29 mouse cellular contexts compared by ENCODE assay signal in the genomic region with DNA sequence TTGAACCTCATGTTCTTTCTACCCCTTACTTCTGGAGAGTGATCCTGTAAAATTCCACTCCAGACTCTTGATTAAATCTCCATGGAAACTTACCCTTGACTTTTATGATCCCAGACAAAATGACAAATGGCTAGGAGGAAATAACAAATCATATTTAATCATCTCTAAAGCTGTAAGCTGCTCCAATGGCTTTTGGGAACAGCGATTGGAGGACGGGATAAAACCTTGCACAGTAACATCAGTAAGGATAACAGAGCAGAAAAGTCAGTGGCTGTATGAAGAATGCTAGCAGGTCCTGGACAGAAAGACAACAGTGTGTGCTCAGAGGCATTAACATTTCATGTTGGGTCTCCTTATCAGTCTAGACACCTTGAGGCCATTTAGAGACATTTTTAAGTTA. TPM values are rescaled to one million over a fixed set of nuclear protein-coding genes. Genes with fewer than 3 reads are reported as not detected.
DNase-seq lines count a peak whose midpoint lies in the region; ATAC-seq and TF ChIP-seq lines count a peak whose summit lies in the region.
"Had no signal": no experiment of that assay in that cellular context is flagged by ENCODE, and none has a peak within 500 bp of the region (broad histone marks: within the 10 kb centered on the region; RNA-seq: fewer than 3 reads in every experiment).

No protein-coding gene starts in this region.

- H3K4me2 ChIP-seq in kidney, embryonic 15.5 days: no peak overlapping the region
- no peak overlapping the region for H3K4me2 ChIP-seq in intestine, postnatal 0 days (replicated peaks; ENCODE audit: low read depth)
- H3K4me2 ChIP-seq: heart, embryonic 13.5 days; hindbrain, embryonic 12.5 days; limb, embryonic 13.5 days; liver, embryonic 12.5 days; midbrain, embryonic 11.5 days; neural tube, embryonic 15.5 days had no signal

- no peaks in the 10 kb centered on the region for H3K27me3 ChIP-seq in kidney, embryonic 15.5 days
- H3K27me3 ChIP-seq in intestine, postnatal 0 days (replicated peaks; ENCODE audit: control insufficient read depth, insufficient read depth, low read length): no peaks in the 10 kb centered on the region
- H3K27me3 ChIP-seq: heart, embryonic 13.5 days; hindbrain, embryonic 12.5 days; limb, embryonic 13.5 days; liver, embryonic 12.5 days; neural tube, embryonic 15.5 days had no signal

- 0 out of 2 replicates have a peak, but pooled peaks cover 3% of the 10 kb centered on the region for H3K4me1 ChIP-seq in kidney, embryonic 15.5 days
- H3K4me1 ChIP-seq in intestine, postnatal 0 days (replicated peaks; ENCODE audit: control insufficient read depth, insufficient read depth, low read length): no peaks in the 10 kb centered on the region
- H3K4me1 ChIP-seq: embryonic facial prominence, embryonic 10.5 days; heart, embryonic 13.5 days; hindbrain, embryonic 12.5 days; limb, embryonic 13.5 days; liver, embryonic 12.5 days; neural tube, embryonic 15.5 days had no signal

- no peak overlapping the region for H3K9ac ChIP-seq in kidney, embryonic 15.5 days
- no peak overlapping the region for H3K9ac ChIP-seq in intestine, postnatal 0 days (ENCODE audit: low read depth, low read length)
- H3K9ac ChIP-seq: heart, embryonic 13.5 days; hindbrain, embryonic 12.5 days; limb, embryonic 13.5 days; liver, embryonic 12.5 days; neural tube, embryonic 15.5 days had no signal

- TF ChIP-seq CTCF in intestine, postnatal 0 days (IDR thresholded peaks at IDR 0.05; ENCODE audit: low read depth): no peak

- peak; percentile 58; the same call in 1 of the 2 replicates for ATAC-seq in kidney, embryonic 15.5 days (replicated peaks; ENCODE audit: low FRiP score)
- ATAC-seq in intestine, postnatal 0 days: no peak
- ATAC-seq: forebrain, embryonic 16.5 days; liver, embryonic 12.5 days had no signal

- no peak overlapping the region for H3K4me3 ChIP-seq in kidney, embryonic 15.5 days (replicated peaks)
- H3K4me3 ChIP-seq in intestine, postnatal 0 days (ENCODE audit: low read depth, low read length): no peak overlapping the region
- H3K4me3 ChIP-seq: embryonic facial prominence, embryonic 10.5 days; heart, embryonic 13.5 days; hindbrain, embryonic 12.5 days; limb, embryonic 13.5 days; liver, embryonic 12.5 days; neural tube, embryonic 15.5 days had no signal

- peak; percentile 55 to 87 for DNase-seq in adrenal gland, adult (ENCODE audit: inconsistent age in 2 of 2, low spot score in 1 of 2)
- no peak for DNase-seq in adrenal gland, postnatal 25 days
- DNase-seq in forelimb bud, embryonic 11.5 days (ENCODE audit: low read depth, low spot score): peak; percentile 8
- no peak for DNase-seq in left cerebral cortex, adult 11 months (ENCODE audit: low spot score)
- DNase-seq in spleen, adult 18-20 months: no peak
- DNase-seq: cerebellum, adult 11-12 months; cerebellum, postnatal 10 days; gastrocnemius, postnatal 25 days; heart, adult 18-20 months; lung, adult 18-20 months; lung, postnatal 10 days; thymus, postnatal 14 days had no signal

- 37% methylated on average over 2 of the region's 2 CpGs for WGBS in kidney, embryonic 15.5 days
- 40% methylated on average over 2 of the region's 2 CpGs for WGBS in intestine, postnatal 0 days

- no peaks in the 10 kb centered on the region for H3K9me3 ChIP-seq in kidney, embryonic 15.5 days (replicated peaks)
- H3K9me3 ChIP-seq in intestine, postnatal 0 days (ENCODE audit: control insufficient read depth): no peaks in the 10 kb centered on the region
- H3K9me3 ChIP-seq: embryonic facial prominence, embryonic 10.5 days; heart, embryonic 13.5 days; hindbrain, embryonic 12.5 days; limb, embryonic 13.5 days; liver, embryonic 12.5 days; neural tube, embryonic 15.5 days had no signal

- H3K27ac ChIP-seq in kidney, embryonic 15.5 days: no peak overlapping the region
- no peak overlapping the region for H3K27ac ChIP-seq in intestine, postnatal 0 days (ENCODE audit: low read depth, low read length)
- H3K27ac ChIP-seq: embryonic facial prominence, embryonic 10.5 days; heart, embryonic 13.5 days; hindbrain, embryonic 12.5 days; limb, embryonic 13.5 days; liver, embryonic 12.5 days; neural tube, embryonic 15.5 days had no signal

- no peaks in the 10 kb centered on the region for H3K36me3 ChIP-seq in kidney, embryonic 15.5 days
- no peaks in the 10 kb centered on the region for H3K36me3 ChIP-seq in intestine, postnatal 0 days (ENCODE audit: control insufficient read depth, insufficient read depth)
- H3K36me3 ChIP-seq: embryonic facial prominence, embryonic 10.5 days; heart, embryonic 13.5 days; hindbrain, embryonic 12.5 days; limb, embryonic 13.5 days; liver, embryonic 12.5 days; neural tube, embryonic 15.5 days had no signal

RNA-seq across cellular contexts. Expression of a gene that starts 59.8 kb away (rescaled TPM):
- total RNA-seq in adrenal gland, postnatal 25 days (2021): 0.86 TPM in 1 of 2 replicates, not detected in the other
- not detected in 2 replicates for polyA plus RNA-seq in kidney, embryonic 15.5 days (2015; fragmentation: Nextera tagmentation; extraction: Ambion mirVana)
- not detected in 2 replicates for polyA plus RNA-seq in intestine, postnatal 0 days (2015; fragmentation: Nextera tagmentation; extraction: Ambion mirVana)
- total RNA-seq: gastrocnemius, postnatal 25 days; heart, adult 18-20 months; heart, postnatal 25 days; left cerebral cortex, adult 18-20 months; left cerebral cortex, postnatal 25 days; megakaryocyte progenitor cell, adult 5-6 weeks; midbrain, postnatal 0 days had no signal
- polyA plus RNA-seq: cortical plate, adult 2 months; embryonic facial prominence, embryonic 10.5 days; forebrain, embryonic 16.5 days; heart, embryonic 13.5 days; hindbrain, embryonic 12.5 days; limb, embryonic 13.5 days; liver, embryonic 12.5 days; midbrain, embryonic 11.5 days; midbrain, postnatal 0 days; neural tube, embryonic 15.5 days; small intestine, adult 2 months had no signal

Comparison
In these comparisons a context has a peak if more than half of its experiments do, and no peak if none do; other contexts are left out.
1. DNase-seq: peak in adrenal gland, adult (2 of 2) and forelimb bud, embryonic 11.5 days (single experiment); none in adrenal gland, postnatal 25 days (single experiment), left cerebral cortex, adult 11 months (single experiment) and spleen, adult 18-20 months (0 of 2).